Mouse (Mus musculus): Measurements from ENCODE around the gene Bcl2l15.

DNA sequence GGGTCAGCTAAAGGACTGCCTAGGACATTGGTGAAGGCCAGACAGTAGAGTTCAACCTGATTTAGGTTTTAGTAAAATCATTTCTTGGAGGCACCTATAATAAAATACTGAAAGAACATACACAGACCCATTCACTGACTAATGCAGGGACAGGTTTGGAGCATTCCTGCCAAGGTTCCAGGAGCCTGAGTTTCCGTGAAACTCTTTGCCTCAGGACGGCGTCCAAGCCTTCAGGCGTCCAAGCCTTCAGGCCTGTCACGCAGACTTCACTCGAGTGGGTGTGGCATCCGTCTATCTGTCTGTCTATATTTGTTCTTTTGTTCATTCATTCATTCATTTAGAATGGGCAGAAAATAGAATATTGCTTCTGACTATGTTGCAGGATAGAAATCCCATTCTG, 1.3 kb upstream of the Bcl2l15 start:
- TF ChIP-seq TAL1 (IDR thresholded peaks at IDR 0.05; ENCODE audit: low read length) (no peak), GATA1 (IDR thresholded peaks at IDR 0.05; ENCODE audit: low read length) (no peak)

Measured in erythroblast, embryonic 14.5 days (primary cell).